Mouse (Mus musculus) erythroblast, embryonic 14.5 days (primary cell): Measurements from ENCODE around the gene Snx1.

Experiments
- GATA1 ChIP-seq: IDR thresholded peaks from 2 replicates; pipeline ENCODE4 v1.6.1; 2012; ENCODE audit warnings: low read length, inconsistent platforms, mixed read lengths
- TAL1 ChIP-seq: IDR thresholded peaks from 3 replicates; pipeline ENCODE4 v1.6.1; 2012; ENCODE audit warnings: low read length, inconsistent platforms, mixed read lengths

DNA sequence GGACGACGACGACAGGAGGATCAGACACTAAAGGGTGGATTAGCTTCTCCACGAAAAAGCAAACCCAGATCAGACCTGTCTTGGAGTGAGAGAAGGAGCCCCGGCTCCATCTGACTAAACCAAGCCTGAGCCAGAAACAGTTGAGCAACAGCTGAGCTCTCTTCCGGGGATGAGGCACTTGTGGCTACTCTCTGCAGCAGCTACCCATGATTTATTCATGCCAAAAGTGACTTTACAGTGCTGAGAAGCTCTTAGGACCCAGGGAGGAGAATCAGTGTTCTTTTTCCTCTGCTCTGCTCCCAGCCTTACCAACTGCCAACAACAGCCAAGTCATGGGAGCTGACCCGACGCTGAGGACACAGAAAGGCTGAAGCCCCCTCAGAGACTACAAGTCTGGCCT lies 9.5 kb downstream of the Snx1 start:
- TF ChIP-seq GATA1 (no peak), TAL1 (no peak)
